Mouse (Mus musculus): ENCODE results near the gene Acp7.
"Not testable (repeated sequence)": the region's sequence is repeated elsewhere in the genome, so short reads cannot be mapped to it uniquely, and the experiment has no call there.

Gene Acp7

GRCm38 (mm10) chr7:28631073-28631472 lies at the start of gene Acp7:
TSS of gene Acp7 (minus strand) at chr7:28631332.
- DNase-seq (ENCODE audit: low read depth, low spot score): no peak

- DNase-seq (ENCODE audit: low read depth, low spot score): no peak
These were observed 46.5 kb upstream of the Acp7 start for GRCm38 (mm10) chr7:28677624-28678023.

GRCm38 (mm10) chr7:28676811-28677541 lies 45.8 kb upstream of the Acp7 start:
- DNase-seq (ENCODE audit: low read depth, low spot score): no peak

GRCm38 (mm10) chr7:28675746-28676145 lies 44.6 kb upstream of the Acp7 start:
- no peak for DNase-seq (ENCODE audit: low read depth, low spot score)

- no peak for DNase-seq (ENCODE audit: low read depth, low spot score)
These were observed 43.9 kb upstream of the Acp7 start for GRCm38 (mm10) chr7:28674994-28675393.

GRCm38 (mm10) chr7:28672786-28673185 lies 41.7 kb upstream of the Acp7 start:
- not testable (repeated sequence) for DNase-seq (ENCODE audit: low read depth, low spot score)

- no peak for DNase-seq (ENCODE audit: low read depth, low spot score)
These were observed 41.1 kb upstream of the Acp7 start for GRCm38 (mm10) chr7:28672276-28672675.

- no peak for DNase-seq (ENCODE audit: low read depth, low spot score)
These were observed 40.0 kb upstream of the Acp7 start for GRCm38 (mm10) chr7:28671172-28671571.

GRCm38 (mm10) chr7:28665620-28666579 lies 34.8 kb upstream of the Acp7 start:
- DNase-seq (ENCODE audit: low read depth, low spot score): no peak

- no peak for DNase-seq (ENCODE audit: low read depth, low spot score)
These were observed 25.3 kb upstream of the Acp7 start for GRCm38 (mm10) chr7:28656430-28656829.

- DNase-seq (ENCODE audit: low read depth, low spot score): no peak
These were observed 20.0 kb upstream of the Acp7 start for GRCm38 (mm10) chr7:28651157-28651556.

GRCm38 (mm10) chr7:28647016-28647415 lies 15.9 kb upstream of the Acp7 start:
- DNase-seq (ENCODE audit: low read depth, low spot score): no peak

GRCm38 (mm10) chr7:28645947-28646475 lies 14.9 kb upstream of the Acp7 start:
- DNase-seq (ENCODE audit: low read depth, low spot score): no peak

- no peak for DNase-seq (ENCODE audit: low read depth, low spot score)
These were observed 14.2 kb upstream of the Acp7 start for GRCm38 (mm10) chr7:28645366-28645765.

- DNase-seq (ENCODE audit: low read depth, low spot score): no peak
These were observed 10.4 kb upstream of the Acp7 start for GRCm38 (mm10) chr7:28641546-28641945.

GRCm38 (mm10) chr7:28637511-28637910 lies 6.4 kb upstream of the Acp7 start:
- no peak for DNase-seq (ENCODE audit: low read depth, low spot score)

GRCm38 (mm10) chr7:28634128-28634527 lies 3.0 kb upstream of the Acp7 start:
- DNase-seq (ENCODE audit: low read depth, low spot score): no peak

GRCm38 (mm10) chr7:28624791-28625190 lies 6.3 kb downstream of the Acp7 start:
- no peak for DNase-seq (ENCODE audit: low read depth, low spot score)

GRCm38 (mm10) chr7:28619098-28619715 lies 11.9 kb downstream of the Acp7 start:
- no peak for DNase-seq (ENCODE audit: low read depth, low spot score)

- no peak for DNase-seq (ENCODE audit: low read depth, low spot score)
These were observed 25.2 kb downstream of the Acp7 start for GRCm38 (mm10) chr7:28605951-28606350.

GRCm38 (mm10) chr7:28603788-28604187 lies 27.3 kb downstream of the Acp7 start:
- DNase-seq (ENCODE audit: low read depth, low spot score): not testable (repeated sequence)

GRCm38 (mm10) chr7:28603136-28603535 lies 28.0 kb downstream of the Acp7 start:
- no peak for DNase-seq (ENCODE audit: low read depth, low spot score)
